Mouse (Mus musculus): Measurements from ENCODE around the gene Tmbim1. TPM values are rescaled to one million over a fixed set of nuclear protein-coding genes. Genes with fewer than 3 reads are reported as not detected.

Gene Tmbim1
- total and polyA plus RNA-seq, 3 experiments, result 26.6 to 35.1 (median 32.4) TPM

DNA sequence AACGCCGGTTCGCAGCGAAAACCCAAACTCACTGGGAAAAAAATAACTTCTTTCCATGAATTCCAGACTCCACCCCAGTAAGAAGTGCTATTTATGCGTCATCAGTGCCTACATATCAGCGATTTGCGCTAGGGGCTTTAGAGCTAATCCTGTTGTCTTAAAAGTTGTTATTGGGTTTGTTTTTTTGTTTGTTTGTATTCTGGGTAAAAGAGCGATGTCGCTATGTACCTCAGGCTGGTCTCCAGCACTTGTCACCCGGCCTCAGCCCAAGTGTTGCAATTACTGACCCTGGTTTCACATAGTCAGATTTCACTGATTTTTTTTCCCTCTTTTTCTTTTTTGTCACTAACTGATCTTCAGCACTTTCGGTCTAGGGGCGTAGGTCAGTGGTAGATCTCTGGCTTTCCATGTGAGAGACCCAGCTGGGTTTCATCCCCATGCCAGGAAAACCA is 1.1 kb downstream of the Tmbim1 start:
- Histone ChIP-seq H3K27ac (ENCODE audit: insufficient read depth, low read depth) (peak overlapping the region; percentile 39; the same call in 1 of the 2 replicates), H3K4me2 (ENCODE audit: insufficient read depth, low read depth, poor library complexity, severe bottlenecking) (peak overlapping the region; percentile 91), H3K4me3 (replicated peaks in 1 of 3; ENCODE audit: low read depth in 2 of 3, low read length in 2 of 3, poor library complexity in 1 of 3) (peak overlapping the region; percentile 75 to 91 (median 79)), H3K79me2 (replicated peaks; ENCODE audit: control insufficient read depth, extremely low read depth, insufficient read depth, poor library complexity, severe bottlenecking) (peaks cover 19% of the 10 kb centered on the region), H3K9me3 (replicated peaks; ENCODE audit: low read length) (peaks cover 2% of the 10 kb centered on the region), H3K9ac (ENCODE audit: insufficient read depth, low read depth) (peak overlapping the region; percentile 61), H3K27me3 (replicated peaks) (no peaks in the 10 kb centered on the region), H3K4me1 (ENCODE audit: control insufficient read depth in 1 of 2, insufficient read depth in 2 of 2) (peaks cover 14 to 67% of the 10 kb centered on the region in 2 experiments), H3K36me3 (replicated peaks in 1 of 2; ENCODE audit: control insufficient read depth in 1 of 2, insufficient read depth in 1 of 2, low read length in 1 of 2) (peaks cover 0 to 19% of the 10 kb centered on the region in 2 experiments)
- dilution Hi-C loops (cut with MboI; ENCODE audit: extremely low pct_ligation_motif_present, extremely low pct_unique_long_range_greater_than_20kb, low sequenced_read_pairs) (no loop called here), in situ Hi-C loops (cut with MboI; ENCODE audit: low pct_ligation_motif_present, low pct_unique_long_range_greater_than_20kb, low sequenced_read_pairs) (no loop called here)
- DNase-seq (ENCODE audit: extremely low read depth), result no peak
- TF ChIP-seq SIN3A (IDR thresholded peaks at IDR 0.05; ENCODE audit: low read length) (peak; percentile 36; the same call in 1 of the 2 replicates), TCF12 (IDR thresholded peaks at IDR 0.05; ENCODE audit: low read depth, low read length) (no peak), MXI1 (IDR thresholded peaks at IDR 0.05; ENCODE audit: low read depth, low read length) (0 out of 2 replicates have a peak, but pooled peaks have one; percentile 1), ZNF384 (IDR thresholded peaks at IDR 0.05; ENCODE audit: low read depth, low read length) (peak; percentile 30; the same call in 1 of the 2 replicates), MEF2A (IDR thresholded peaks at IDR 0.05; ENCODE audit: borderline replicate concordance, low read depth, low read length) (no peak)

DNA sequence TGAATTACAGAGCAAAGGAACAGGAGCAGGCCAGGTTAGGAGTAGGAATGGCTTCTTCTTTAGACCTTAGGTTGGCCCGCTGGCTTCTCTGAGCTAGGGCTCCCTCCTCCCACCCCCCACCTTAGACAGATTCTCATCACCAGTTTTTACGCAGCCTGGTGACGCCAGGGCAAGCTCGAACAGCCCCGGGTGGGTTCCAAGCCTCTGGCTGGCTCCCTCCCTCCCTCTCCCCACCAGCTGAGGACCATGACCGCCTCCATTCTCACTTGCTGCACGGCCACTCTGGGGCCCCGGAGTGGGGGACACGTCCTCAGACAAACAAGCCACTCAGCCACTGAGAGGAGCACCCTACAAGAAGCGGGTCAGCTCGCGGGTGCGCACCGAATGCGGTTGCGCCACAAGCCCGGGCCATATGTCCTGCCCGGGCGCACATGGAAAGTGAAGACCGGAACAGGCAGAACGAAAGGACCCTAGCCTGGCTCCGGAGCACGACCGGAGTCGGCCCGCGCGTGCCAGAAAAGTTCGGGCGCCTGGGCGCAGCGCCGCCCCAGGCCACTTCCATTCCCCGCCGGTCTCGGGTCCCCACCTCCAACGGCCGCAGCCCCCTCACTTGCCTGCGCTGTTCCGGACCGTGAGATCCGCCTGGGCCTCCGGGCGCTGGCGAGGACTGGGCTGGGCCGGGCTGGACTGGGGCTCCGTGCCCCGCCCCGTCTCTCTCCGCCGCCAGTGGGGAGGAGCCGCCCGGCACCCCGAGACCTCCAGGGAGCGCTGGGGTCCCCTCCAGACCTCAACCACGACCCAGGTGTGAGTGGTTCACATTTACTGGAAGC is 1.7 kb downstream of the Tmbim1 start:
- in situ Hi-C loops (cut with MboI; ENCODE audit: low pct_ligation_motif_present, low pct_unique_long_range_greater_than_20kb, low sequenced_read_pairs) (no loop called here), dilution Hi-C loops (cut with MboI; ENCODE audit: extremely low pct_ligation_motif_present, extremely low pct_unique_long_range_greater_than_20kb, low sequenced_read_pairs) (no loop called here)
- no peak for TF ChIP-seq ZKSCAN1 (IDR thresholded peaks at IDR 0.05; ENCODE audit: borderline replicate concordance, low read depth, low read length)
- peak; percentile 63; the same call in 1 of the 2 replicates for TF ChIP-seq POLR2A (IDR thresholded peaks at IDR 0.05; ENCODE audit: low read depth, low read length)
- peak; percentile 66; the same call in 1 of the 2 replicates for TF ChIP-seq ZMIZ1 (IDR thresholded peaks at IDR 0.05; ENCODE audit: low read depth, low read length)
- TF ChIP-seq UBTF (IDR thresholded peaks at IDR 0.05; ENCODE audit: low read depth, low read length), result peak; percentile 69; the same call in 1 of the 2 replicates
- peak; percentile 54; the same call in 1 of the 2 replicates for TF ChIP-seq MXI1 (IDR thresholded peaks at IDR 0.05; ENCODE audit: low read depth, low read length)
- TF ChIP-seq ELF1 (IDR thresholded peaks at IDR 0.05; ENCODE audit: low read depth, low read length), result peak; percentile 44
- 0 out of 4 replicates have a peak, but pooled peaks of 1 of the 2 experiments have one; percentile 1 for TF ChIP-seq CTCF (conservative IDR thresholded peaks at IDR 0.05 in 1 of 2, IDR thresholded peaks at IDR 0.05 in 1 of 2; ENCODE audit: low read depth in 2 of 2, low read length in 2 of 2)
- TF ChIP-seq SIN3A (IDR thresholded peaks at IDR 0.05; ENCODE audit: low read length), result peak; percentile 38
- TF ChIP-seq SMC3 (IDR thresholded peaks at IDR 0.05; ENCODE audit: low read depth, low read length), result no peak
- 0 out of 2 replicates have a peak, but pooled peaks have one; percentile 74 for TF ChIP-seq CHD1 (IDR thresholded peaks at IDR 0.05; ENCODE audit: low read depth, low read length)
- TF ChIP-seq ZNF384 (IDR thresholded peaks at IDR 0.05; ENCODE audit: low read depth, low read length), result no peak
- TF ChIP-seq ETS1 (conservative IDR thresholded peaks at IDR 0.05; ENCODE audit: low read depth, low read length), result no peak
- TF ChIP-seq PAX5 (IDR thresholded peaks at IDR 0.05; ENCODE audit: low read length), result no peak
- TF ChIP-seq E2F4 (IDR thresholded peaks at IDR 0.05; ENCODE audit: insufficient replicate concordance, low read depth, low read length), result no peak
- no peak for TF ChIP-seq MEF2A (IDR thresholded peaks at IDR 0.05; ENCODE audit: borderline replicate concordance, low read depth, low read length)
- TF ChIP-seq BHLHE40 (IDR thresholded peaks at IDR 0.05; ENCODE audit: low read depth, low read length), result peak; percentile 50
- 0 out of 2 replicates have a peak, but pooled peaks have one; percentile 21 for TF ChIP-seq NELFE (IDR thresholded peaks at IDR 0.05; ENCODE audit: low read depth, low read length)
- TF ChIP-seq KAT2A (IDR thresholded peaks at IDR 0.05; ENCODE audit: insufficient replicate concordance, low read length), result no peak
- peak; percentile 81 for TF ChIP-seq MAX (IDR thresholded peaks at IDR 0.05; ENCODE audit: low read length)
- Histone ChIP-seq H3K36me3 (replicated peaks in 1 of 2; ENCODE audit: control insufficient read depth in 1 of 2, insufficient read depth in 1 of 2, low read length in 1 of 2) (peaks cover 0 to 26% of the 10 kb centered on the region in 2 experiments), H3K4me3 (replicated peaks in 1 of 3; ENCODE audit: low read depth in 2 of 3, low read length in 2 of 3, poor library complexity in 1 of 3) (peak overlapping the region; percentile 75 to 91 (median 79)), H3K27ac (ENCODE audit: insufficient read depth, low read depth) (peak overlapping the region; percentile 39), H3K79me2 (replicated peaks; ENCODE audit: control insufficient read depth, extremely low read depth, insufficient read depth, poor library complexity, severe bottlenecking) (peaks cover 24% of the 10 kb centered on the region), H3K9ac (ENCODE audit: insufficient read depth, low read depth) (peak overlapping the region; percentile 61), H3K4me1 (ENCODE audit: control insufficient read depth in 1 of 2, insufficient read depth in 2 of 2) (peaks cover 14 to 67% of the 10 kb centered on the region in 2 experiments), H3K27me3 (replicated peaks) (no peaks in the 10 kb centered on the region), H3K4me2 (ENCODE audit: insufficient read depth, low read depth, poor library complexity, severe bottlenecking) (peak overlapping the region; percentile 91), H3K9me3 (replicated peaks; ENCODE audit: low read length) (peaks cover 2% of the 10 kb centered on the region)
- peak; percentile 52 for DNase-seq (ENCODE audit: extremely low read depth)
